Mouse (Mus musculus) limb, embryonic 10.5 days (tissue): ENCODE results near the gene Gm3629. TPM values are rescaled to one million over a fixed set of nuclear protein-coding genes. Genes with fewer than 3 reads are reported as not detected.
"Not testable (repeated sequence)": the region's sequence is repeated elsewhere in the genome, so short reads cannot be mapped to it uniquely, and the experiment has no call there.

Experiments used
- DNase-seq: peaks from one replicate; pipeline ENCODE4 v3.0.0-alpha.2; 2017; ENCODE audit warnings: low spot score
- H3K27ac ChIP-seq: fragments of 300-500 bp; sonication (generic); 2 replicates; pipeline ENCODE4 v1.5.1; 2016; ENCODE audit warnings: mild to moderate bottlenecking
- H3K27me3 ChIP-seq: fragments of 300-500 bp; sonication (generic); 2 replicates; pipeline ENCODE4 v1.6.1; 2016; ENCODE audit warnings: low read depth, mild to moderate bottlenecking; ENCODE audit not compliant: poor library complexity, severe bottlenecking
- H3K36me3 ChIP-seq: fragments of 300-500 bp; sonication (generic); 2 replicates; pipeline ENCODE4 v1.6.1; 2016; ENCODE audit warnings: mild to moderate bottlenecking, moderate library complexity
- H3K4me1 ChIP-seq: fragments of 300-500 bp; sonication (generic); 2 replicates; pipeline ENCODE4 v1.6.1; 2016
- H3K4me3 ChIP-seq: fragments of 300-500 bp; sonication (generic); 2 replicates; pipeline ENCODE4 v1.5.1; 2016; ENCODE audit warnings: mild to moderate bottlenecking, moderate library complexity
- H3K9me3 ChIP-seq: fragments of 300-500 bp; sonication (generic); replicated peaks from 2 replicates; pipeline ENCODE4 v1.6.1; 2016; ENCODE audit warnings: mild to moderate bottlenecking
- WGBS: fragments of 180-500 bp; shearing (Covaris S2); methylation state at CpG from one replicate; pipeline ENCODE4 v1.1.7; 2016; 5-methylcytosine and 5-hydroxymethylcytosine counted together
- polyA plus RNA-seq: library from polyadenylated mRNA; unstranded; fragments of >200 nt; fragmentation: Nextera tagmentation; extraction: Ambion mirVana; gene quantifications from 2 replicates; pipeline ENCODE4 v1.2.1, GENCODE M21; 2016

Gm3629 gene
- polyA plus RNA-seq = 0.30 TPM in 1 of 2 replicates, not detected in the other

- not testable (repeated sequence) for H3K27ac ChIP-seq, DNase-seq, H3K9me3 ChIP-seq, H3K36me3 ChIP-seq, H3K4me3 ChIP-seq, H3K27me3 ChIP-seq, H3K4me1 ChIP-seq
- WGBS = 69% methylated on average over 1 of the region's 2 CpGs
Observed at GRCm38 (mm10) chr14:6590513-6590912, at the start of gene Gm3629. Gm3629 (minus strand) TSS chr14:6590613.

- 69% methylated on average over 1 of the region's 2 CpGs for WGBS
- H3K27ac ChIP-seq, DNase-seq, H3K36me3 ChIP-seq, H3K27me3 ChIP-seq, H3K4me3 ChIP-seq, H3K4me1 ChIP-seq, H3K9me3 ChIP-seq: not testable (repeated sequence)
Observed at GRCm38 (mm10) chr14:6622318-6622717, 31.9 kb upstream of the Gm3629 start, which contains the start of gene Gm3460. Gm3460 (minus strand) TSS chr14:6622418.

- H3K9me3 ChIP-seq = not testable (repeated sequence)
- WGBS = no CpG with 5 or more reads among the region's 1 CpGs
Observed at GRCm38 (mm10) chr14:6606436-6606835, 16.0 kb upstream of the Gm3629 start.

GRCm38 (mm10) chr14:6605004-6605403 is 14.6 kb upstream of the Gm3629 start:
- Histone ChIP-seq H3K4me3 (peak overlapping the region; percentile 45), H3K27ac (peak overlapping the region; percentile 19; the same call in 1 of the 2 replicates)
- H3K36me3 ChIP-seq, H3K4me1 ChIP-seq, H3K9me3 ChIP-seq, H3K27me3 ChIP-seq: not testable (repeated sequence)
- WGBS = 2% methylated on average over 18 of the region's 20 CpGs
- peak; percentile 63 for DNase-seq

More at GRCm38 (mm10) chr14:6606436-6606835, 16.0 kb upstream of the Gm3629 start:
- not testable (repeated sequence) for DNase-seq, H3K36me3 ChIP-seq, H3K4me3 ChIP-seq, H3K27ac ChIP-seq, H3K4me1 ChIP-seq, H3K27me3 ChIP-seq

- H3K27me3 ChIP-seq, H3K36me3 ChIP-seq, H3K4me1 ChIP-seq, H3K9me3 ChIP-seq: not testable (repeated sequence)
- Histone ChIP-seq H3K4me3 (peak overlapping the region; percentile 45), H3K27ac (peak overlapping the region; percentile 19; the same call in 1 of the 2 replicates)
- peak; percentile 32 for DNase-seq
- 11% methylated on average over 20 of the region's 20 CpGs for WGBS
Observed at GRCm38 (mm10) chr14:6604551-6604950, 14.1 kb upstream of the Gm3629 start.

GRCm38 (mm10) chr14:6537190-6537589 is 53.2 kb downstream of the Gm3629 start, which contains the start of gene Gm8356:
Gm8356 (minus strand) TSS chr14:6537290.
- not testable (repeated sequence) for H3K4me3 ChIP-seq, H3K36me3 ChIP-seq, H3K27me3 ChIP-seq, DNase-seq, H3K27ac ChIP-seq, H3K9me3 ChIP-seq, H3K4me1 ChIP-seq
- WGBS = 83% methylated on average over 1 of the region's 2 CpGs

Other genes starting within 250 kb of the Gm3629 start
- gene Gm3618, start 246.9 kb downstream of the Gm3629 start, polyA plus RNA-seq = not detected in 2 replicates
- gene Gm16440, start 200.3 kb downstream of the Gm3629 start, polyA plus RNA-seq = not detected in 2 replicates
- gene Gm3591, start 178.1 kb downstream of the Gm3629 start, polyA plus RNA-seq = 0.34 and 1.3 TPM in 2 replicates
- gene Gm3594, start 146.0 kb downstream of the Gm3629 start, polyA plus RNA-seq = not detected in 2 replicates
- not detected in 2 replicates for gene Gm8356, start 53.3 kb downstream of the Gm3629 start, polyA plus RNA-seq
- not detected in 2 replicates for gene Gm3460, start 31.8 kb upstream of the Gm3629 start, polyA plus RNA-seq
- 0.08 TPM in 1 of 2 replicates, not detected in the other for gene Gm10251, start 93.6 kb upstream of the Gm3629 start, polyA plus RNA-seq
- not detected in 2 replicates for gene Gm8050, start 129.6 kb upstream of the Gm3629 start, polyA plus RNA-seq
- gene Gm3636, start 151.7 kb upstream of the Gm3629 start, polyA plus RNA-seq = 4.7 and 4.9 TPM in 2 replicates
- gene Gm8362, start 183.8 kb upstream of the Gm3629 start, polyA plus RNA-seq = not detected in 2 replicates
- not detected in 2 replicates for gene Gm3642, start 249.7 kb upstream of the Gm3629 start, polyA plus RNA-seq